Mouse (Mus musculus) liver, embryonic 12.5 days (tissue): ENCODE results near the gene Shisal2b. TPM values are rescaled to one million over a fixed set of nuclear protein-coding genes. Genes with fewer than 3 reads are reported as not detected.
A peak's percentile ranks its signal among the peaks of the same experiment; 100 is the strongest.
"Not testable (repeated sequence)": the region's sequence is repeated elsewhere in the genome, so short reads cannot be mapped to it uniquely, and the experiment has no call there.

ENCODE experiments used
- ATAC-seq: fragments of 200-750 bp; cut with Nextera tagmentation; 2 replicates; pipeline ENCODE4 v1.8.0; 2017; ENCODE audit warnings: moderate number of reproducible peaks, mild to moderate bottlenecking, moderate library complexity
- H3K27ac ChIP-seq: fragments of 300-500 bp; sonication (generic); 2 replicates; pipeline ENCODE4 v1.5.1; 2016; ENCODE audit warnings: mild to moderate bottlenecking
- H3K27me3 ChIP-seq: fragments of 300-500 bp; sonication (generic); replicated peaks from 2 replicates; pipeline ENCODE4 v1.6.1; 2016; ENCODE audit warnings: mild to moderate bottlenecking, moderate library complexity
- H3K36me3 ChIP-seq: fragments of 300-500 bp; sonication (generic); 2 replicates; pipeline ENCODE4 v1.6.1; 2016; ENCODE audit warnings: mild to moderate bottlenecking, moderate library complexity
- H3K4me1 ChIP-seq: fragments of 300-500 bp; sonication (generic); 2 replicates; pipeline ENCODE4 v1.6.1; 2016
- H3K4me2 ChIP-seq: fragments of 300-500 bp; sonication (generic); 2 replicates; pipeline ENCODE4 v1.6.1; 2016; ENCODE audit warnings: mild to moderate bottlenecking, moderate library complexity
- H3K4me3 ChIP-seq: fragments of 300-500 bp; sonication (generic); 2 replicates; pipeline ENCODE4 v1.5.1; 2016; ENCODE audit warnings: mild to moderate bottlenecking, moderate library complexity
- H3K9ac ChIP-seq: fragments of 300-500 bp; sonication (generic); 2 replicates; pipeline ENCODE4 v1.6.1; 2016; ENCODE audit warnings: mild to moderate bottlenecking, moderate library complexity
- H3K9me3 ChIP-seq: fragments of 300-500 bp; sonication (generic); replicated peaks from 2 replicates; pipeline ENCODE4 v1.6.1; 2016; ENCODE audit warnings: mild to moderate bottlenecking, moderate library complexity
- WGBS: fragments of 180-500 bp; shearing (Covaris S2); methylation state at CpG from one replicate; pipeline ENCODE4 v1.1.7; 2016; ENCODE audit not compliant: insufficient replicate concordance; 5-methylcytosine and 5-hydroxymethylcytosine counted together
- polyA plus RNA-seq: library from polyadenylated mRNA; unstranded; fragments of >200 nt; fragmentation: Nextera tagmentation; extraction: Ambion mirVana; gene quantifications from 2 replicates; pipeline ENCODE4 v1.2.1, GENCODE M21; 2016

Gene Shisal2b
- polyA plus RNA-seq: not detected in 2 replicates

GRCm38 (mm10) chr13:104863127-104863979 lies at the start of gene Shisal2b:
Shisal2b (minus strand) TSS chr13:104863893.
- ATAC-seq: peak; percentile 51
- Histone ChIP-seq H3K9ac (no peak within 1 kb of the TSS), H3K36me3 (no peaks in the 10 kb centered on the region), H3K4me1 (peaks cover 10% of the 10 kb centered on the region), H3K27me3 (peaks cover 39% of the 10 kb centered on the region), H3K4me3 (peak within 1 kb of the TSS; percentile 48), H3K4me2 (peak within 1 kb of the TSS; percentile 72), H3K27ac (no peak within 1 kb of the TSS), H3K9me3 (no peaks in the 10 kb centered on the region)
- 5% methylated on average over 38 of the region's 38 CpGs for WGBS

DNA sequence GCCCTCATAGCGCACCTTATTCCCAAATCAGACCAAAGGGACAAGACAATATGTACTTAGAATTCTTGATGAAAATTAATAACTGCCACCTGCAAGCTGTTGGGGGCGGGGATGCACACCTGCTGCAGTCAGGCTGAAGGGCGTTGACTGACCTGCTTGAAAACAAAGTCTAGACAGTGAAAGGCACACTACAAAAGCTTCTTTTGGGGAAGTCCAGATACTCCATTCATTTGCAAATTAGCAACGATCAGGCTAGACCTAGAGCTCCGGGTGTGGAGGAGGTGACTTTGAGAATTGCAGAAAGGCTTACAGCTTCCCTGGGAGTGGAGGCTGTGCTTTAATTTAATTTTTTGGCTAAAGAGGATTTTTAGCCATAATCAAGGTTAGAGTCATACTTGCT lies 47.9 kb upstream of the Shisal2b start:
- 67% methylated on average over 5 of the region's 5 CpGs for WGBS
- not testable (repeated sequence) for ATAC-seq

GRCm38 (mm10) chr13:104911006-104911405 lies 47.3 kb upstream of the Shisal2b start:
- not testable (repeated sequence) for H3K27ac ChIP-seq, H3K4me1 ChIP-seq, H3K36me3 ChIP-seq, H3K4me2 ChIP-seq, H3K27me3 ChIP-seq, H3K4me3 ChIP-seq, ATAC-seq, H3K9me3 ChIP-seq, H3K9ac ChIP-seq
- WGBS: 65% methylated on average over 1 of the region's 1 CpGs

More for the DNA sequence above, 47.9 kb upstream of the Shisal2b start:
- not testable (repeated sequence) for H3K4me2 ChIP-seq, H3K9ac ChIP-seq, H3K27ac ChIP-seq, H3K4me1 ChIP-seq, H3K9me3 ChIP-seq, H3K36me3 ChIP-seq, H3K27me3 ChIP-seq, H3K4me3 ChIP-seq

GRCm38 (mm10) chr13:104908691-104909090 lies 45.0 kb upstream of the Shisal2b start:
- H3K4me2 ChIP-seq: no peak overlapping the region
- H3K9me3 ChIP-seq: no peaks in the 10 kb centered on the region
- no peaks in the 10 kb centered on the region for H3K36me3 ChIP-seq
- no peak for ATAC-seq
- no peaks in the 10 kb centered on the region for H3K27me3 ChIP-seq
- H3K9ac ChIP-seq: no peak overlapping the region
- H3K4me1 ChIP-seq: no peaks in the 10 kb centered on the region
- H3K4me3 ChIP-seq: no peak overlapping the region
- H3K27ac ChIP-seq: no peak overlapping the region
- WGBS: 66% methylated on average over 7 of the region's 7 CpGs

GRCm38 (mm10) chr13:104894771-104895170 lies 31.1 kb upstream of the Shisal2b start:
- no peak overlapping the region for H3K9ac ChIP-seq
- ATAC-seq: no peak
- WGBS: 79% methylated on average over 1 of the region's 1 CpGs
- H3K27ac ChIP-seq: no peak overlapping the region
- no peaks in the 10 kb centered on the region for H3K36me3 ChIP-seq
- H3K4me3 ChIP-seq: no peak overlapping the region
- H3K27me3 ChIP-seq: no peaks in the 10 kb centered on the region
- H3K4me1 ChIP-seq: no peaks in the 10 kb centered on the region
- no peaks in the 10 kb centered on the region for H3K9me3 ChIP-seq
- H3K4me2 ChIP-seq: no peak overlapping the region

GRCm38 (mm10) chr13:104892337-104892736 lies 28.6 kb upstream of the Shisal2b start:
- no peaks in the 10 kb centered on the region for H3K9me3 ChIP-seq
- no peaks in the 10 kb centered on the region for H3K4me1 ChIP-seq
- H3K27ac ChIP-seq: no peak overlapping the region
- no peak overlapping the region for H3K4me2 ChIP-seq
- no peak for ATAC-seq
- 57% methylated on average over 4 of the region's 4 CpGs for WGBS
- H3K27me3 ChIP-seq: no peaks in the 10 kb centered on the region
- no peak overlapping the region for H3K4me3 ChIP-seq
- no peak overlapping the region for H3K9ac ChIP-seq
- no peaks in the 10 kb centered on the region for H3K36me3 ChIP-seq

DNA sequence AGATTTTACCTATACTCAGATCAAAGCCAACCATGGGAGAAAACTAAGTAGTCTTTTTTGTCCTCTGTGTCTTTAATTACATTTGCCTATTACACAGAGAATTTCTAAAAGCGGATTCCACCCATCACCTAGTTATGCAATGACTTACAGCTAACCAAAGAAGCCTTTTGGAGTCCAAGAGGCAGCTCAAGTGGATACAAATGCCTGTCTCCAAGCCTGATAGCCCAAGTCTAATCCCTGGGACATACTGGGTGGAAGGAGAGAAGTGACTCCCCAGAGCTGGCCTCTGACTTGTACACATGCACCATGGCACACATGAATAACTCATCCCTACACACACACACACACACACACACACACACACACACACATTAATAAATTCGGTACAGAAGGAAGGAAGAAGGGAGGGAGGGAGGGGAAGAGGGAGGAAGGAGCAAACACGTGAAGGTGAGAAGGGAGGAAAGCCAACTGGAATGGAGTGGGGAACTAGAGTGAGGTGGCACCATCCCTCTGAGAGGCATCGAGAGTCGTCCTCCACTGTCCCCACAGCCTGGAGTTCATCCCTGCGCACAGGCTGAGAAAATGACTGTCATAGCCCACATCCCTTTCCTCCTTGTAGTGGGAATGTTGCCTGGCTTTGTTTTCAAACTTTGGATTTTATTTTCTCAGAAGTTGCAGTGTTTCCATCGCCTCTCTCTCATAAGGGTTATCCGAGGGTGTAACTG lies 22.8 kb upstream of the Shisal2b start:
- 56% methylated on average over 8 of the region's 8 CpGs for WGBS
- no peak overlapping the region for H3K27ac ChIP-seq
- no peak overlapping the region for H3K4me3 ChIP-seq
- ATAC-seq: no peak
- H3K4me1 ChIP-seq: peaks cover 5% of the 10 kb centered on the region
- no peak overlapping the region for H3K4me2 ChIP-seq
- H3K36me3 ChIP-seq: no peaks in the 10 kb centered on the region
- no peaks in the 10 kb centered on the region for H3K9me3 ChIP-seq
- no peak overlapping the region for H3K9ac ChIP-seq
- H3K27me3 ChIP-seq: no peaks in the 10 kb centered on the region

DNA sequence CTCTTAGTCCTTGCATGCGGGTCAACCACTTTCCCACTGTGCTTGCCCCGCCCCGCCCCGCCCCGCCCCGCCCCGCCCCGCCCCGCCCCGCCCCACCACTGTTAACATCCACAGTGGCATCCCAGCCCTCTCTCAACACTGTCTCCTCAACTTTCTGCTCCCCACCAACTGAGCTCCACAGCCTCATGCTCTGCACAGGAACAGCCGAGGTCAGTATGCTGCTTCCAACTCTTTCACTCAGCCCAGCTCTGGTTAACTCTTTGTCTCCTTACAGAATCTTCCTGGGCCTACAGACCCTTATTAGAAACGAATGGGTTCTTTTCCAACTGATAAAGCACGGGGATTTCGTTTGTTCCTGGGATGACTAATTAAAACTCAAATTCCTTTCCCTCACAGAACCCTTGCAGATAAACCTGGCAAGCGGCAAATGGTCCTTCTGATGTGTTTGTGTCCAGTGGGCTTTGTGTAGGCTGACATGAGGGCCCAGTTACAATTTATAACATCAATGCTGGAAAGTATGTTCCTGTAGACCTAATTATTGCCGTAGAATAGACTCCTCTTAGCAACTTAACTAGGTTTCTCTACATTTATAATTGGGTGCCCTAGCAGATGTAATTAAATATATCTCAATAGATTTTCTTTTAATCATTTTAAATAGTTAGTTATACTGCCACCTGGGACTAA lies 20.0 kb upstream of the Shisal2b start:
- Histone ChIP-seq H3K36me3 (no peaks in the 10 kb centered on the region), H3K4me1 (peaks cover 5% of the 10 kb centered on the region), H3K4me2 (no peak overlapping the region), H3K9me3 (no peaks in the 10 kb centered on the region), H3K9ac (no peak overlapping the region), H3K4me3 (no peak overlapping the region), H3K27me3 (no peaks in the 10 kb centered on the region), H3K27ac (no peak overlapping the region)
- 34% methylated on average over 16 of the region's 16 CpGs for WGBS
- ATAC-seq: peak; percentile 21; the same call in 1 of the 2 replicates

DNA sequence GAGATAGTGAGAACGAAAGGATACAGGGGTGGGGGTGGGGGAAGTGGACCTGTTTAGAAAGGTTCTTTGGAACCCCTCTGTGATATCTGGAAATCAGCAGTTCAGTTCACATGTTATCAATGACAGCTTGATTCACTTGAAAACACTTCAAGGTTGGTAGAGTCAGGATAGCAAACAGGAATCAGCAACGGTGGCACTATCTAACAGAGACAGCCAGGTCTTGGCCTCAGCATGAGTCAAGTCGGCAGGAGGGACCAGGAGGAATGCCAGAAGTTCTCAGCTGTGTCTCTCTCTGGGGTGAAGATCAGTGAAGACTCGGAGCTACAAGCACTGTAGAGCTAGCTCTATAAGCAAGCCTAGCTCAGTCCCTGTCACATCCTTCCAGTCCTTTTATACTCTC lies 14.8 kb upstream of the Shisal2b start:
- Histone ChIP-seq H3K27ac (no peak overlapping the region), H3K4me1 (peaks cover 3% of the 10 kb centered on the region), H3K9ac (no peak overlapping the region), H3K27me3 (no peaks in the 10 kb centered on the region), H3K9me3 (no peaks in the 10 kb centered on the region), H3K36me3 (no peaks in the 10 kb centered on the region), H3K4me2 (no peak overlapping the region), H3K4me3 (no peak overlapping the region)
- 35% methylated on average over 4 of the region's 4 CpGs for WGBS
- ATAC-seq: no peak

DNA sequence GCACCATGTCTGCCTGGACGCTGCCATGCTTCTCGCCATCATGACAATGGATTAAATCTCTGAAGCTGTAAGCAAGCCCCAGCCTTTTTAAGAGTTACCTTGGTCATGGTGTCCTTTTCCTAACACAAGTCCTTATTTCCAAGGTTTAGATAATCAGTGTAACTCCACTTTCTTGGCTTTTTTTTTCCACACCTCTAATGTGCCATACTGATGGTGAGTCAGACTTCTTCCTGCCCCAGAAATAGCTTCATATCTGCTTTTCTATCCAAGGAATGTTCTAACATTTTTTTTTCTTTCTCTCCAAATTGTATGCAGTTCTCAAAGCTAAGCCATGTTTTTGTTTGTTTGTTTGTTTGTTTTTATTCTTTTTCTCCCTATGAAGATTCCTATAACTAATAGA lies 6.2 kb upstream of the Shisal2b start:
- WGBS: 68% methylated on average over 2 of the region's 2 CpGs
- no peak for ATAC-seq
- no peaks in the 10 kb centered on the region for H3K4me1 ChIP-seq
- H3K4me3 ChIP-seq: no peak overlapping the region
- H3K27me3 ChIP-seq: peaks cover 6% of the 10 kb centered on the region; the same call in 1 of the 2 replicates
- no peak overlapping the region for H3K9ac ChIP-seq
- H3K36me3 ChIP-seq: no peaks in the 10 kb centered on the region
- H3K9me3 ChIP-seq: no peaks in the 10 kb centered on the region
- no peak overlapping the region for H3K4me2 ChIP-seq
- no peak overlapping the region for H3K27ac ChIP-seq

GRCm38 (mm10) chr13:104866726-104867125 lies 3.0 kb upstream of the Shisal2b start:
- no peak for ATAC-seq
- Histone ChIP-seq H3K4me1 (peaks cover 10% of the 10 kb centered on the region), H3K4me3 (no peak overlapping the region), H3K9ac (no peak overlapping the region), H3K27ac (no peak overlapping the region), H3K27me3 (peaks cover 37% of the 10 kb centered on the region), H3K36me3 (no peaks in the 10 kb centered on the region), H3K4me2 (no peak overlapping the region), H3K9me3 (no peaks in the 10 kb centered on the region)
- 67% methylated on average over 5 of the region's 5 CpGs for WGBS

- no peak overlapping the region for H3K4me2 ChIP-seq
- H3K9ac ChIP-seq: no peak overlapping the region
- no peak for ATAC-seq
- H3K27me3 ChIP-seq: no peaks in the 10 kb centered on the region
- no peak overlapping the region for H3K4me3 ChIP-seq
- H3K9me3 ChIP-seq: no peaks in the 10 kb centered on the region
- H3K27ac ChIP-seq: no peak overlapping the region
- H3K4me1 ChIP-seq: no peaks in the 10 kb centered on the region
- no peaks in the 10 kb centered on the region for H3K36me3 ChIP-seq
- WGBS: 47% methylated on average over 2 of the region's 2 CpGs
These were observed 10.0 kb downstream of the Shisal2b start for GRCm38 (mm10) chr13:104853645-104854044.
